Mouse (Mus musculus) hindbrain, embryonic 13.5 days (tissue): Measurements from ENCODE around the gene Sh3pxd2a. TPM values are rescaled to one million over a fixed set of nuclear protein-coding genes. Genes with fewer than 3 reads are reported as not detected.
A peak's percentile ranks its signal among the peaks of the same experiment; 100 is the strongest.

ENCODE experiments used
- ATAC-seq: fragments of 200-750 bp; cut with Nextera tagmentation; 2 replicates; pipeline ENCODE4 v1.8.0; 2017; ENCODE audit warnings: moderate TSS enrichment; ENCODE audit not compliant: low FRiP score
- H3K27ac ChIP-seq: fragments of 300-500 bp; sonication (generic); 2 replicates; pipeline ENCODE4 v1.5.1; 2015; ENCODE audit warnings: inconsistent platforms, mild to moderate bottlenecking, moderate library complexity
- H3K27me3 ChIP-seq: fragments of 300-500 bp; sonication (generic); 2 replicates; pipeline ENCODE4 v1.6.1; 2015; ENCODE audit warnings: mild to moderate bottlenecking, inconsistent platforms
- H3K36me3 ChIP-seq: fragments of 300-500 bp; sonication (generic); 2 replicates; pipeline ENCODE4 v1.6.1; 2015; ENCODE audit warnings: mild to moderate bottlenecking, inconsistent platforms
- H3K4me1 ChIP-seq: fragments of 300-500 bp; sonication (generic); replicated peaks from 2 replicates; pipeline ENCODE4 v1.6.1; 2015; ENCODE audit warnings: inconsistent platforms
- H3K4me2 ChIP-seq: fragments of 300-500 bp; sonication (generic); 2 replicates; pipeline ENCODE4 v1.6.1; 2015; ENCODE audit warnings: inconsistent platforms, mild to moderate bottlenecking, moderate library complexity
- H3K4me3 ChIP-seq: fragments of 300-500 bp; sonication (generic); 2 replicates; pipeline ENCODE4 v1.5.1; 2015; ENCODE audit warnings: mild to moderate bottlenecking, inconsistent platforms
- H3K9ac ChIP-seq: fragments of 300-500 bp; sonication (generic); 2 replicates; pipeline ENCODE4 v1.6.1; 2015; ENCODE audit warnings: mild to moderate bottlenecking, inconsistent platforms
- H3K9me3 ChIP-seq: fragments of 300-500 bp; sonication (generic); 2 replicates; pipeline ENCODE4 v1.6.1; 2016; ENCODE audit warnings: inconsistent platforms
- WGBS: fragments of 180-500 bp; shearing (Covaris S2); methylation state at CpG from one replicate; pipeline ENCODE4 v1.1.7; 2015; 5-methylcytosine and 5-hydroxymethylcytosine counted together
- polyA plus RNA-seq: library from polyadenylated mRNA; unstranded; fragments of >200 nt; fragmentation: Nextera tagmentation; extraction: Ambion mirVana; gene quantifications from 2 replicates; pipeline ENCODE4 v1.2.1, GENCODE M21; 2015

Sh3pxd2a gene
- polyA plus RNA-seq, 1 experiment from 2014 or later: 2.1 TPM

GRCm38 (mm10) chr19:47348395-47349016 is 115.7 kb downstream of the Sh3pxd2a start:
- H3K27ac ChIP-seq: no peak overlapping the region
- peaks cover 3% of the 10 kb centered on the region for H3K4me1 ChIP-seq
- H3K4me2 ChIP-seq: no peak overlapping the region
- no peaks in the 10 kb centered on the region for H3K36me3 ChIP-seq
- H3K27me3 ChIP-seq: peaks cover 31% of the 10 kb centered on the region
- H3K4me3 ChIP-seq: no peak overlapping the region
- H3K9me3 ChIP-seq: no peaks in the 10 kb centered on the region
- H3K9ac ChIP-seq: no peak overlapping the region
- WGBS: 75% methylated on average over 14 of the region's 14 CpGs
- ATAC-seq: no peak

- peaks cover 44% of the 10 kb centered on the region for H3K27me3 ChIP-seq
- H3K4me1 ChIP-seq: peaks cover 14% of the 10 kb centered on the region
- ATAC-seq: no peak
- no peaks in the 10 kb centered on the region for H3K9me3 ChIP-seq
- H3K4me2 ChIP-seq: no peak overlapping the region
- H3K27ac ChIP-seq: no peak overlapping the region
- 58% methylated on average over 7 of the region's 7 CpGs for WGBS
- H3K4me3 ChIP-seq: no peak overlapping the region
- no peaks in the 10 kb centered on the region for H3K36me3 ChIP-seq
- no peak overlapping the region for H3K9ac ChIP-seq
Observed at GRCm38 (mm10) chr19:47347021-47347643, 117.1 kb downstream of the Sh3pxd2a start.

GRCm38 (mm10) chr19:47346606-47347005 is 117.6 kb downstream of the Sh3pxd2a start:
- WGBS: 62% methylated on average over 8 of the region's 8 CpGs
- Histone ChIP-seq H3K27ac (no peak overlapping the region), H3K9ac (no peak overlapping the region), H3K4me1 (peaks cover 14% of the 10 kb centered on the region), H3K4me2 (no peak overlapping the region), H3K4me3 (no peak overlapping the region), H3K27me3 (peaks cover 50% of the 10 kb centered on the region), H3K9me3 (no peaks in the 10 kb centered on the region), H3K36me3 (no peaks in the 10 kb centered on the region)
- no peak for ATAC-seq

- H3K4me3 ChIP-seq: no peak overlapping the region
- H3K27ac ChIP-seq: no peak overlapping the region
- WGBS: 84% methylated on average over 6 of the region's 6 CpGs
- no peak overlapping the region for H3K9ac ChIP-seq
- no peak overlapping the region for H3K4me2 ChIP-seq
- H3K4me1 ChIP-seq: peaks cover 14% of the 10 kb centered on the region
- no peaks in the 10 kb centered on the region for H3K36me3 ChIP-seq
- no peaks in the 10 kb centered on the region for H3K9me3 ChIP-seq
- ATAC-seq: no peak
- peaks cover 54% of the 10 kb centered on the region for H3K27me3 ChIP-seq
Observed at GRCm38 (mm10) chr19:47345851-47346568, 118.2 kb downstream of the Sh3pxd2a start.

GRCm38 (mm10) chr19:47343422-47343821 is 120.8 kb downstream of the Sh3pxd2a start:
- Histone ChIP-seq H3K27me3 (peaks cover 60% of the 10 kb centered on the region), H3K27ac (no peak overlapping the region), H3K9me3 (no peaks in the 10 kb centered on the region), H3K9ac (peak overlapping the region; percentile 67), H3K36me3 (no peaks in the 10 kb centered on the region), H3K4me3 (peak overlapping the region; percentile 40), H3K4me2 (peak overlapping the region; percentile 66), H3K4me1 (peaks cover 20% of the 10 kb centered on the region)
- ATAC-seq: peak; percentile 30; the same call in 1 of the 2 replicates
- WGBS: 2% methylated on average over 39 of the region's 39 CpGs

GRCm38 (mm10) chr19:47339165-47339564 is 125.0 kb downstream of the Sh3pxd2a start:
- peaks cover 50% of the 10 kb centered on the region for H3K4me1 ChIP-seq
- peak overlapping the region; percentile 58 for H3K9ac ChIP-seq
- H3K36me3 ChIP-seq: no peaks in the 10 kb centered on the region
- peak overlapping the region; percentile 39 for H3K4me3 ChIP-seq
- peaks cover 36% of the 10 kb centered on the region for H3K27me3 ChIP-seq
- ATAC-seq: no peak
- no peak overlapping the region for H3K27ac ChIP-seq
- peak overlapping the region; percentile 68 for H3K4me2 ChIP-seq
- H3K9me3 ChIP-seq: no peaks in the 10 kb centered on the region
- WGBS: 1% methylated on average over 17 of the region's 17 CpGs

- Histone ChIP-seq H3K4me1 (peaks cover 50% of the 10 kb centered on the region), H3K4me2 (peak overlapping the region; percentile 68), H3K27me3 (peaks cover 30% of the 10 kb centered on the region), H3K4me3 (peak overlapping the region; percentile 39), H3K36me3 (no peaks in the 10 kb centered on the region), H3K27ac (peak overlapping the region; percentile 1; the same call in 1 of the 2 replicates), H3K9ac (peak overlapping the region; percentile 58), H3K9me3 (no peaks in the 10 kb centered on the region)
- WGBS: 23% methylated on average over 24 of the region's 24 CpGs
- ATAC-seq: peak; percentile 61; the same call in 1 of the 2 replicates
Observed at GRCm38 (mm10) chr19:47338396-47339164, 125.6 kb downstream of the Sh3pxd2a start.

GRCm38 (mm10) chr19:47337743-47338142 is 126.5 kb downstream of the Sh3pxd2a start:
- Histone ChIP-seq H3K27me3 (peaks cover 22% of the 10 kb centered on the region), H3K36me3 (no peaks in the 10 kb centered on the region), H3K27ac (0 out of 2 replicates have a peak overlapping the region, but pooled peaks have one; percentile 1), H3K9ac (peak overlapping the region; percentile 58), H3K4me2 (peak overlapping the region; percentile 68), H3K4me3 (peak overlapping the region; percentile 17; the same call in 1 of the 2 replicates), H3K4me1 (peaks cover 49% of the 10 kb centered on the region), H3K9me3 (no peaks in the 10 kb centered on the region)
- ATAC-seq: peak; percentile 59
- 26% methylated on average over 12 of the region's 12 CpGs for WGBS

GRCm38 (mm10) chr19:47337191-47337590 is 127.0 kb downstream of the Sh3pxd2a start:
- Histone ChIP-seq H3K36me3 (no peaks in the 10 kb centered on the region), H3K4me1 (peaks cover 48% of the 10 kb centered on the region), H3K4me3 (no peak overlapping the region), H3K4me2 (no peak overlapping the region), H3K27me3 (peaks cover 16% of the 10 kb centered on the region), H3K9ac (no peak overlapping the region), H3K9me3 (no peaks in the 10 kb centered on the region), H3K27ac (no peak overlapping the region)
- 77% methylated on average over 7 of the region's 7 CpGs for WGBS
- no peak for ATAC-seq

GRCm38 (mm10) chr19:47335262-47335661 is 128.9 kb downstream of the Sh3pxd2a start:
- peaks cover 6% of the 10 kb centered on the region; the same call in 1 of the 2 replicates for H3K27me3 ChIP-seq
- peak overlapping the region; percentile 69 for H3K27ac ChIP-seq
- no peaks in the 10 kb centered on the region for H3K36me3 ChIP-seq
- H3K4me1 ChIP-seq: peaks cover 58% of the 10 kb centered on the region
- WGBS: 42% methylated on average over 6 of the region's 6 CpGs
- peak overlapping the region; percentile 53 for H3K9ac ChIP-seq
- no peak overlapping the region for H3K4me3 ChIP-seq
- H3K4me2 ChIP-seq: no peak overlapping the region
- H3K9me3 ChIP-seq: no peaks in the 10 kb centered on the region
- ATAC-seq: no peak

GRCm38 (mm10) chr19:47334713-47335112 is 129.5 kb downstream of the Sh3pxd2a start:
- Histone ChIP-seq H3K4me2 (peak overlapping the region; percentile 26; the same call in 1 of the 2 replicates), H3K9ac (peak overlapping the region; percentile 53), H3K9me3 (no peaks in the 10 kb centered on the region), H3K4me3 (no peak overlapping the region), H3K27ac (peak overlapping the region; percentile 69), H3K36me3 (no peaks in the 10 kb centered on the region), H3K4me1 (peaks cover 59% of the 10 kb centered on the region), H3K27me3 (0 out of 2 replicates have a peak, but pooled peaks cover under 1% of the 10 kb centered on the region)
- 13% methylated on average over 17 of the region's 17 CpGs for WGBS
- peak; percentile 40 for ATAC-seq
